Mouse (Mus musculus) midbrain, embryonic 10.5 days (tissue): ENCODE results near the gene Rsg1. TPM values are rescaled to one million over a fixed set of nuclear protein-coding genes. Genes with fewer than 3 reads are reported as not detected.

Experiments used
- DNase-seq: peaks from one replicate; pipeline ENCODE4 v3.0.0-alpha.2; 2017; ENCODE audit warnings: low spot score
- H3K27ac ChIP-seq: fragments of 300-500 bp; sonication (generic); replicated peaks from 2 replicates; pipeline ENCODE4 v1.5.1; 2016; ENCODE audit warnings: mild to moderate bottlenecking
- H3K27me3 ChIP-seq: fragments of 300-500 bp; sonication (generic); 2 replicates; pipeline ENCODE4 v1.6.1; 2016; ENCODE audit warnings: low read depth, mild to moderate bottlenecking; ENCODE audit not compliant: poor library complexity, severe bottlenecking
- H3K36me3 ChIP-seq: fragments of 300-500 bp; sonication (generic); 2 replicates; pipeline ENCODE4 v1.6.1; 2016; ENCODE audit warnings: mild to moderate bottlenecking, moderate library complexity
- H3K4me1 ChIP-seq: fragments of 300-500 bp; sonication (generic); 2 replicates; pipeline ENCODE4 v1.6.1; 2016
- H3K4me3 ChIP-seq: fragments of 300-500 bp; sonication (generic); 2 replicates; pipeline ENCODE4 v1.5.1; 2016; ENCODE audit warnings: mild to moderate bottlenecking, moderate library complexity
- H3K9me3 ChIP-seq: fragments of 300-500 bp; sonication (generic); replicated peaks from 2 replicates; pipeline ENCODE4 v1.6.1; 2016; ENCODE audit warnings: mild to moderate bottlenecking
- WGBS: fragments of 180-500 bp; shearing (Covaris S2); methylation state at CpG from one replicate; pipeline ENCODE4 v1.1.7; 2016; 5-methylcytosine and 5-hydroxymethylcytosine counted together
- polyA plus RNA-seq: library from polyadenylated mRNA; unstranded; fragments of >200 nt; fragmentation: Nextera tagmentation; extraction: Ambion mirVana; gene quantifications from 2 replicates; pipeline ENCODE4 v1.2.1, GENCODE M21; 2016

The Rsg1 gene
- polyA plus RNA-seq, 1 experiment from 2014 or later = 7.4 TPM

- H3K27ac ChIP-seq = no peak overlapping the region
- no peak overlapping the region for H3K4me3 ChIP-seq
- H3K4me1 ChIP-seq = peaks cover 8% of the 10 kb centered on the region; the same call in 1 of the 2 replicates
- H3K9me3 ChIP-seq = no peaks in the 10 kb centered on the region
- 86% methylated on average over 12 of the region's 12 CpGs for WGBS
- H3K27me3 ChIP-seq = no peaks in the 10 kb centered on the region
- no peak for DNase-seq
- no peaks in the 10 kb centered on the region for H3K36me3 ChIP-seq
These were observed 45.7 kb downstream of the Rsg1 start for GRCm38 (mm10) chr4:141259413-141259812.

GRCm38 (mm10) chr4:141260007-141260723 is 46.4 kb downstream of the Rsg1 start:
- Histone ChIP-seq H3K4me3 (no peak overlapping the region), H3K36me3 (no peaks in the 10 kb centered on the region), H3K4me1 (peaks cover 4% of the 10 kb centered on the region; the same call in 1 of the 2 replicates), H3K27ac (no peak overlapping the region), H3K27me3 (no peaks in the 10 kb centered on the region), H3K9me3 (no peaks in the 10 kb centered on the region)
- 75% methylated on average over 16 of the region's 16 CpGs for WGBS
- DNase-seq = no peak

- Histone ChIP-seq H3K27me3 (no peaks in the 10 kb centered on the region), H3K9me3 (0 out of 2 replicates have a peak, but pooled peaks cover 4% of the 10 kb centered on the region), H3K36me3 (no peaks in the 10 kb centered on the region), H3K27ac (no peak overlapping the region), H3K4me1 (peaks cover 4% of the 10 kb centered on the region; the same call in 1 of the 2 replicates), H3K4me3 (no peak overlapping the region)
- WGBS = 84% methylated on average over 10 of the region's 10 CpGs
- no peak for DNase-seq
These were observed 49.3 kb downstream of the Rsg1 start for GRCm38 (mm10) chr4:141262906-141263637.

- Histone ChIP-seq H3K27ac (no peak overlapping the region), H3K4me1 (peaks cover 6% of the 10 kb centered on the region), H3K36me3 (no peaks in the 10 kb centered on the region), H3K9me3 (0 out of 2 replicates have a peak, but pooled peaks cover 4% of the 10 kb centered on the region), H3K4me3 (no peak overlapping the region), H3K27me3 (no peaks in the 10 kb centered on the region; the same call in 1 of the 2 replicates)
- WGBS = 89% methylated on average over 3 of the region's 3 CpGs
- DNase-seq = no peak
These were observed 52.4 kb downstream of the Rsg1 start for GRCm38 (mm10) chr4:141265979-141266637.

- Histone ChIP-seq H3K36me3 (no peaks in the 10 kb centered on the region), H3K27ac (no peak overlapping the region), H3K4me1 (peaks cover 6% of the 10 kb centered on the region), H3K4me3 (no peak overlapping the region), H3K27me3 (peaks cover 11% of the 10 kb centered on the region), H3K9me3 (0 out of 2 replicates have a peak, but pooled peaks cover 4% of the 10 kb centered on the region)
- DNase-seq = no peak
- 75% methylated on average over 3 of the region's 3 CpGs for WGBS
These were observed 53.5 kb downstream of the Rsg1 start for GRCm38 (mm10) chr4:141267250-141267649.

GRCm38 (mm10) chr4:141267837-141268236 is 54.1 kb downstream of the Rsg1 start:
- Histone ChIP-seq H3K4me1 (peaks cover 6% of the 10 kb centered on the region), H3K36me3 (no peaks in the 10 kb centered on the region), H3K9me3 (0 out of 2 replicates have a peak, but pooled peaks cover 4% of the 10 kb centered on the region), H3K27ac (no peak overlapping the region), H3K4me3 (no peak overlapping the region), H3K27me3 (peaks cover 17% of the 10 kb centered on the region)
- peak; percentile 67 for DNase-seq
- WGBS = 45% methylated on average over 9 of the region's 9 CpGs

DNA sequence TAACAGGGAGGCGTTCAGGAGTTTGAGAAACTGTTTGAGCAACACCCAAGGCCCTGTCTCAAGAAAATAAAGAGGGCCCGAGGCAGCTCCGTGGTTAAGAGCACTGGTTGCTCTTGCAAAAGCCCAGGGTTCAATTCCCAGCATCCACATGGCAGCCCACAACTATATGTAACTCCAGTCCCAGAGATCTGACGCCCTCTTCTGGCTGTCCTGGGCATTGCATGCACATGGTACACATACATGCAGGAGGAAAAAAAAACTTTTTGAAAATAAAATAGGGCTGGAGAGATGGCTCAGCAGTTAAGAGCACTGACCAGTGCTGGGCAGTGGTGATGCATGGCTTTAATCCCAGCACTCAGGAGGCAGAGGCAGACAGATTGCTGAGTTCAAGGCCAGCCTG is 54.6 kb downstream of the Rsg1 start:
- Histone ChIP-seq H3K9me3 (0 out of 2 replicates have a peak, but pooled peaks cover 4% of the 10 kb centered on the region), H3K4me1 (peaks cover 11% of the 10 kb centered on the region), H3K4me3 (no peak overlapping the region), H3K27me3 (peaks cover 21% of the 10 kb centered on the region), H3K27ac (no peak overlapping the region), H3K36me3 (no peaks in the 10 kb centered on the region)
- DNase-seq = no peak
- 83% methylated on average over 4 of the region's 4 CpGs for WGBS

GRCm38 (mm10) chr4:141269080-141269479 is 55.3 kb downstream of the Rsg1 start:
- H3K9me3 ChIP-seq = 0 out of 2 replicates have a peak, but pooled peaks cover 4% of the 10 kb centered on the region
- no peak overlapping the region for H3K27ac ChIP-seq
- DNase-seq = no peak
- no peak overlapping the region for H3K4me3 ChIP-seq
- H3K4me1 ChIP-seq = peaks cover 19% of the 10 kb centered on the region
- 87% methylated on average over 6 of the region's 6 CpGs for WGBS
- H3K27me3 ChIP-seq = peaks cover 21% of the 10 kb centered on the region
- no peaks in the 10 kb centered on the region for H3K36me3 ChIP-seq

- no peak overlapping the region for H3K4me3 ChIP-seq
- H3K36me3 ChIP-seq = no peaks in the 10 kb centered on the region
- WGBS = 66% methylated on average over 15 of the region's 15 CpGs
- H3K27ac ChIP-seq = 0 out of 2 replicates have a peak overlapping the region, but pooled peaks have one; percentile 59
- peaks cover 32% of the 10 kb centered on the region for H3K4me1 ChIP-seq
- peaks cover 32% of the 10 kb centered on the region for H3K27me3 ChIP-seq
- DNase-seq = no peak
- H3K9me3 ChIP-seq = 0 out of 2 replicates have a peak, but pooled peaks cover 4% of the 10 kb centered on the region
These were observed 56.6 kb downstream of the Rsg1 start for GRCm38 (mm10) chr4:141270201-141270940.

DNA sequence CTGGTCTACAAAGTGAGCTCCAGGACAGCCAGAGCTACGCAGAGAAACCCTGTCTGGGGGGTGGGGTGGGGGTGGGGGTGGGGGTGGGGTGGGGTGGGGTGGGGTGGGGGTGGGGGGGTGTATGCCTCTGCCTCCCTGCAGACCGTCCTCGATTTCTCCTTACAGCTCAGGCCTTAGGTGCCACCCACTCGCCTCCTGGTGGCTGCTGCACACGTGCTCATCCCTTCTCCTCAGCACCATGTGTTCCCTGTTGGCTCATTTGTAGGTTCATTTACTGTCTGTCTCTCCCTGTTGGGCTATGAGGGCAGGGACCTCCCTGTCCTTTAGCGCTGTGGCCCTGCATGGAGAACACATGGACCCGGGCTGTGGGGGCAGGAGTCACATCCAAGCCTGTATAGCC is 57.5 kb downstream of the Rsg1 start:
- Histone ChIP-seq H3K4me1 (peaks cover 39% of the 10 kb centered on the region), H3K9me3 (0 out of 2 replicates have a peak, but pooled peaks cover 1% of the 10 kb centered on the region), H3K27ac (0 out of 2 replicates have a peak overlapping the region, but pooled peaks have one; percentile 28), H3K36me3 (no peaks in the 10 kb centered on the region), H3K27me3 (peaks cover 35% of the 10 kb centered on the region), H3K4me3 (no peak overlapping the region)
- WGBS = 81% methylated on average over 6 of the region's 7 CpGs
- no peak for DNase-seq

- no peak overlapping the region for H3K4me3 ChIP-seq
- 0 out of 2 replicates have a peak overlapping the region, but pooled peaks have one; percentile 28 for H3K27ac ChIP-seq
- peaks cover 39% of the 10 kb centered on the region for H3K4me1 ChIP-seq
- no peaks in the 10 kb centered on the region for H3K9me3 ChIP-seq
- 89% methylated on average over 6 of the region's 6 CpGs for WGBS
- no peaks in the 10 kb centered on the region for H3K36me3 ChIP-seq
- DNase-seq = no peak
- peaks cover 35% of the 10 kb centered on the region for H3K27me3 ChIP-seq
These were observed 58.0 kb downstream of the Rsg1 start for GRCm38 (mm10) chr4:141271721-141272120.

- Histone ChIP-seq H3K36me3 (no peaks in the 10 kb centered on the region), H3K4me3 (peak overlapping the region; percentile 32), H3K27me3 (peaks cover 35% of the 10 kb centered on the region), H3K27ac (peak overlapping the region; percentile 87; the same call in 1 of the 2 replicates), H3K4me1 (peaks cover 43% of the 10 kb centered on the region), H3K9me3 (no peaks in the 10 kb centered on the region)
- no peak for DNase-seq
- WGBS = 17% methylated on average over 14 of the region's 14 CpGs
These were observed 59.1 kb downstream of the Rsg1 start for GRCm38 (mm10) chr4:141272878-141273277.
